Mouse (Mus musculus) CH12.LX (cell line): ENCODE results near the gene Tmed11.
A peak's percentile ranks its signal among the peaks of the same experiment; 100 is the strongest.

Experiments used
- BHLHE40 ChIP-seq: IDR thresholded peaks from 2 replicates; pipeline ENCODE4 v1.6.1; 2011; ENCODE audit warnings: mild to moderate bottlenecking, low read depth, low read length, improper control_type of control experiment
- CTCF ChIP-seq, 2 experiments: IDR thresholded peaks in 1 of 2; conservative IDR thresholded peaks in 1 of 2; 2 replicates each; pipeline ENCODE4 v1.5.1; 2011 to 2012; ENCODE audit warnings: low read depth in 2 of 2, low read length in 2 of 2, improper control_type of control experiment in 1 of 2, inconsistent platforms in 1 of 2, mild to moderate bottlenecking in 1 of 2, moderate library complexity in 1 of 2
- EP300 ChIP-seq: IDR thresholded peaks from 2 replicates; pipeline ENCODE4 v1.6.1; 2011; ENCODE audit warnings: low read length, improper control_type of control experiment
- GABPA ChIP-seq: IDR thresholded peaks from 2 replicates; pipeline ENCODE4 v1.6.1; 2012; ENCODE audit warnings: low read depth, low read length, improper control_type of control experiment, inconsistent platforms; ENCODE audit not compliant: insufficient replicate concordance
- JUND ChIP-seq: conservative IDR thresholded peaks from 2 replicates; pipeline ENCODE4 v1.6.1; 2011; ENCODE audit warnings: low read depth, low read length, improper control_type of control experiment
- NRF1 ChIP-seq: IDR thresholded peaks from 2 replicates; pipeline ENCODE4 v1.6.1; 2014; ENCODE audit warnings: low read depth, mild to moderate bottlenecking, inconsistent platforms, low read length, improper control_type of control experiment, moderate library complexity
- POLR2A ChIP-seq: IDR thresholded peaks from 2 replicates; pipeline ENCODE4 v1.6.1; 2011; ENCODE audit warnings: low read depth, mild to moderate bottlenecking, improper control_type of control experiment, low read length
- POLR2AphosphoS2 ChIP-seq: IDR thresholded peaks from 2 replicates; pipeline ENCODE4 v1.6.1; 2011; ENCODE audit warnings: low read depth, low read length, improper control_type of control experiment
- SIN3A ChIP-seq: IDR thresholded peaks from 2 replicates; pipeline ENCODE4 v1.6.1; 2012; ENCODE audit warnings: low read length, improper control_type of control experiment, inconsistent platforms
- UBTF ChIP-seq: IDR thresholded peaks from 2 replicates; pipeline ENCODE4 v1.6.1; 2012; ENCODE audit warnings: low read depth, mild to moderate bottlenecking, inconsistent platforms, low read length, improper control_type of control experiment, moderate library complexity
- USF1 ChIP-seq: IDR thresholded peaks from 2 replicates; pipeline ENCODE4 v1.6.1; 2014; ENCODE audit warnings: low read depth, mild to moderate bottlenecking, inconsistent platforms, low read length, improper control_type of control experiment
- USF2 ChIP-seq: conservative IDR thresholded peaks from 2 replicates; pipeline ENCODE4 v1.6.1; 2011; ENCODE audit warnings: low read depth, low read length, improper control_type of control experiment
- ZMIZ1 ChIP-seq: IDR thresholded peaks from 2 replicates; pipeline ENCODE4 v1.6.1; 2012; ENCODE audit warnings: low read depth, mild to moderate bottlenecking, inconsistent platforms, low read length, improper control_type of control experiment

DNA sequence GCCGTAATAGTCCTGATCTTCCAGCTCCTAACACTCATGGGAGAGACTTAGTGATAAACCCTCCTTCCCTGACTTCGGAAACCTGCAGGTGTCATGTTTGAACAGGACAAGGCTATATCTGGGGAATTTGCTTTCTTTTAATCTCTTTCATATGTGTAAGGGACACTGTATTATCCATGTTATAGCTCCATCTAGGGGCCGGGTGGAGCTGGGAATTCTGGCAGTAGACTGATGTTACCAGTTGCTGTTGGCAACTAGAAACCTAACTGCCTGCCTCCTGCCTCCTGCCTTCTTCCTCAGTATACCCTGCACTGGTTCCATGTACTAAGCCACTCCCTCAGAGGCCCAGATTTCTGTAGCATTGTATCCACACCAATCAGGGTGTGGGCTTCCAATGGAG lies 36.8 kb downstream of the Tmed11 start:
- TF ChIP-seq POLR2AphosphoS2 (no peak), USF2 (no peak), CTCF (conservative IDR thresholded peaks at IDR 0.05 in 1 of 2, IDR thresholded peaks at IDR 0.05 in 1 of 2; ENCODE audit: low read depth in 2 of 2, low read length in 2 of 2) (peak; percentile 8 to 44; a peak in 2 of 4 replicates), POLR2A (no peak), EP300 (no peak), GABPA (no peak), SIN3A (no peak), BHLHE40 (no peak), JUND (no peak), USF1 (no peak), ZMIZ1 (no peak), UBTF (no peak), NRF1 (no peak)
